Mouse (Mus musculus): ENCODE data around the gene Ano2. TPM values are rescaled to one million over a fixed set of nuclear protein-coding genes. Genes with fewer than 3 reads are reported as not detected.
A peak's percentile ranks its signal among the peaks of the same experiment; 100 is the strongest.

The Ano2 gene
- 0.32 and 0.38 TPM in 2 replicates for polyA plus RNA-seq (2014; fragmentation: Nextera tagmentation; extraction: Ambion mirVana)

DNA sequence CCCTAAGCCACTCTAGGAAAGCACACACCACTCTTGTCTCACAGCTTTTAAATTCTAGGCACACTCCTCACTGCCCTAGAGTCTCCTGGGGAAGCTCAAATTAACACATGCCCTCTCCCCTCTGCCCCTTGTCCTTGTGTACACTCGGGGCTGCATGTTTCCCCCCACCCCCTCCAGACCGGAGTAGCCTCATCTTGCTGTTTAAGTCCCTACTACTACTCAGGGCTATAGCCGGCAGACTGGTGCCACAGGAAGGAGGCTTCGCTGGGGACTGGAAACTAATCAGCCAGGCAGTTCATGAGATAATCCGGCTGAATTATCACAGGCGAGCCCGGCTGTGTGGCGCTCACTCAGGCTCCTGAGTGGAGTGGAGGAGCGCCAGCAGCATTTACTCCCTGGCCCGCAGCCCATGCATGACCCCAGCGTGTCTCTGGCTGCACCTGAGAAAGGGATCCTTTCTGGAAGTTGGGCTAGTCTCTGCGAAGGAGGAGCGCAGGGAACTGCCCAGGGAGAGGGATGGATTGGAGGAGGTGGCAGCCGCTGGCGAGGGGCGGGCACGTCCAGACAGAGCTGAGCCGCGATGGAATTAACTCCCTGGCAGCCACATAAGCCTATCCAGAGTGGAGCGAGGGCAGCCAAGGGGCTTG lies at the start of gene Ano2:
Ano2 (plus strand) TSS at position 363 of the 647 bp plus-strand sequence.
- no peak; the same call in 1 of the 2 replicates for ATAC-seq (replicated peaks; ENCODE audit: insufficient number of reproducible peaks, low FRiP score, low TSS enrichment, low read depth)
- Histone ChIP-seq H3K4me3 (ENCODE audit: low read depth, low read length) (peak within 1 kb of the TSS; percentile 21), H3K4me1 (ENCODE audit: control insufficient read depth, insufficient read depth, low read length) (peaks cover 3% of the 10 kb centered on the region), H3K36me3 (replicated peaks; ENCODE audit: control insufficient read depth, insufficient read depth, low read depth, low read length) (no peaks in the 10 kb centered on the region), H3K27me3 (ENCODE audit: control insufficient read depth, insufficient read depth, low read length) (no peaks in the 10 kb centered on the region; the same call in 1 of the 2 replicates), H3K27ac (replicated peaks; ENCODE audit: low read depth, low read length) (no peak within 1 kb of the TSS), H3K9me3 (replicated peaks; ENCODE audit: control insufficient read depth, low read length) (no peaks in the 10 kb centered on the region), H3K4me2 (ENCODE audit: low read depth, low read length) (peak within 1 kb of the TSS; percentile 61), H3K9ac (replicated peaks; ENCODE audit: low read length) (peak within 1 kb of the TSS; percentile 25; the same call in 1 of the 2 replicates)
- DNase-seq (ENCODE audit: low spot score): peak; percentile 22
- 1% methylated on average over 20 of the region's 20 CpGs for WGBS

DNA sequence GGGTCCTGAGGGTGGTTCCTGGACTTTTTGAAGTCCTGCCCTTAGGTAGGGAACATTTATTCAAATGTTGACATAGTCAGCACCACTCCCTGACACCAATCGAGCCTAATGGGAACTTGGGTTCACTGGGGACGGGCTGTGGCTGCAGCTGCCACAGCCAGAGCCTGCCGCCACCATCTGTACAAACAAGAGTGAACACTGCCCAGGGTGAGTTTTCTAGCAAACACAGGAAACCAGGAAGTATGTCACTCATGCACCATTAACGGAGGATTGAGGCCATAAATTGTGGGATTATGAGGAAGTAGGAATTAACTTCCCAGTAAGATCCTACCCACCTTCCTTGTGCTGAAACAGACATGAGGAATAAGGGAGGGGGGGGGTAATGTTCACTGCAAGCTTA lies 49.7 kb upstream of the Ano2 start:
- Histone ChIP-seq H3K4me3 (ENCODE audit: low read depth, low read length) (no peak overlapping the region), H3K27me3 (ENCODE audit: control insufficient read depth, insufficient read depth, low read length) (no peaks in the 10 kb centered on the region), H3K27ac (replicated peaks; ENCODE audit: low read depth, low read length) (no peak overlapping the region), H3K4me1 (ENCODE audit: control insufficient read depth, insufficient read depth, low read length) (no peaks in the 10 kb centered on the region), H3K9ac (replicated peaks; ENCODE audit: low read length) (no peak overlapping the region), H3K4me2 (ENCODE audit: low read depth, low read length) (no peak overlapping the region), H3K36me3 (replicated peaks; ENCODE audit: control insufficient read depth, insufficient read depth, low read depth, low read length) (no peaks in the 10 kb centered on the region), H3K9me3 (replicated peaks; ENCODE audit: control insufficient read depth, low read length) (no peaks in the 10 kb centered on the region)
- DNase-seq (ENCODE audit: low spot score): no peak
- WGBS: 42% methylated on average over 4 of the region's 4 CpGs
- ATAC-seq (replicated peaks; ENCODE audit: insufficient number of reproducible peaks, low FRiP score, low TSS enrichment, low read depth): no peak

DNA sequence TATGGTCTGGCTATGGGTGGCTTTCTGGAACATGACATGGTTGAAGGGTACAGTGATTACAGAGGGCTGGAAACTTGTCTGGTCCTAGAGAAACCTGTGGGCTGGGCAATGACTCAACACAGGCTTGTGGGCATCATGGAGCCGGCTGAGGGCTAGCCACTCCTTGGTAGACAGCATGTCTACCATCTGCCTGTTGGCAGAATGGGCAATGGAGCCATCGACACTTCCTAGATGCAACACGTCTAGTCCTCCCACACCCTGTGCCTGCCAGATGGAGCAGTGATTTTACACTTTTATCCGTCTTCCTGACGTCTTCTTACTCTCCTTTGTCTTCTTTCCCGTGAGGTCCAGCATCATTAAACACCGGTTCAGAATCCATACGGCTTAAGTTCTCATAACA lies 49.1 kb upstream of the Ano2 start:
- DNase-seq (ENCODE audit: low spot score) (no peak), ATAC-seq (replicated peaks; ENCODE audit: insufficient number of reproducible peaks, low FRiP score, low TSS enrichment, low read depth) (no peak)
- Histone ChIP-seq H3K36me3 (replicated peaks; ENCODE audit: control insufficient read depth, insufficient read depth, low read depth, low read length) (no peaks in the 10 kb centered on the region), H3K9me3 (replicated peaks; ENCODE audit: control insufficient read depth, low read length) (no peaks in the 10 kb centered on the region), H3K27me3 (ENCODE audit: control insufficient read depth, insufficient read depth, low read length) (no peaks in the 10 kb centered on the region), H3K4me2 (ENCODE audit: low read depth, low read length) (no peak overlapping the region), H3K4me3 (ENCODE audit: low read depth, low read length) (no peak overlapping the region), H3K27ac (replicated peaks; ENCODE audit: low read depth, low read length) (no peak overlapping the region), H3K4me1 (ENCODE audit: control insufficient read depth, insufficient read depth, low read length) (no peaks in the 10 kb centered on the region), H3K9ac (replicated peaks; ENCODE audit: low read length) (no peak overlapping the region)
- 84% methylated on average over 8 of the region's 8 CpGs for whole genome bisulfite sequencing

DNA sequence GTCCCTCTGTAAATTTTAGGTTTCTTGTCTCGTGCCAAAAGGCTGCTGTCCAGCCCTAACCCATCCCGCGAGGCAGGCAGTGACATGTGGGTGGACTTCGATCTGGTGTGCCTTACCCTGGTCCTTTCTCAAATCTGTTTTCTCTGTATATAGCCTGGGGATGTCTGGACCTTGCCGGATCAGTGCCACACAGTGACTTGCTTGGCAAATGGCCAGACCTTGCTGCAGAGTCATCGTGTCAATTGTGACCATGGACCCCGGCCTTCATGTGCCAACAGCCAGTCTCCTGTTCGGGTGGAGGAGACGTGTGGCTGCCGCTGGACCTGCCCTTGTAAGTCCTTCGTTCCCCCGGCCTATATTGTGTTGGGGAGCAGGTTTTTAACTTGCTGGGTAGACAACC lies 41.3 kb upstream of the Ano2 start:
- Histone ChIP-seq H3K27me3 (ENCODE audit: control insufficient read depth, insufficient read depth, low read length) (no peaks in the 10 kb centered on the region), H3K36me3 (replicated peaks; ENCODE audit: control insufficient read depth, insufficient read depth, low read depth, low read length) (no peaks in the 10 kb centered on the region), H3K4me3 (ENCODE audit: low read depth, low read length) (no peak overlapping the region), H3K9me3 (replicated peaks; ENCODE audit: control insufficient read depth, low read length) (no peaks in the 10 kb centered on the region), H3K27ac (replicated peaks; ENCODE audit: low read depth, low read length) (no peak overlapping the region), H3K4me1 (ENCODE audit: control insufficient read depth, insufficient read depth, low read length) (no peaks in the 10 kb centered on the region), H3K4me2 (ENCODE audit: low read depth, low read length) (no peak overlapping the region), H3K9ac (replicated peaks; ENCODE audit: low read length) (no peak overlapping the region)
- WGBS: 81% methylated on average over 12 of the region's 12 CpGs
- ATAC-seq (replicated peaks; ENCODE audit: insufficient number of reproducible peaks, low FRiP score, low TSS enrichment, low read depth) (no peak), DNase-seq (ENCODE audit: low spot score) (no peak)

DNA sequence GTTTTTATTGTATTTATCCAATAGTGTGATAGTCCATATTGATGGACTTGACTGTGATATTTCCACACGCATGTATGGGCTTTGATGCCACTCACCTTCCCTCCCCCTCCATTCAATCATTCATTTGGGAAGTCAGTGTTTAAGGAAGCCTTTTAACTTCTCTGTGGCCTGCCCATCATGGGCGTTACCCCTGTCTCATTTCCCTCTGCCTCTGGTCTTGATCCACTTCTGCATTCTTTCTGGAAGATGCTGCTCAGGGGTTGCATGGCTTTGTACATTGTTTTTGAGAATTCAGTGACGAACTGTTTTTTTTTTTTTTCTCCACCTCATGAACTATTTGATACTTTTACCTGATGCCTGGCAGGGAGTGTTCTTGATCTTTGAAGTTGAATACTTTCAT lies 38.9 kb upstream of the Ano2 start:
- Histone ChIP-seq H3K27me3 (ENCODE audit: control insufficient read depth, insufficient read depth, low read length) (no peaks in the 10 kb centered on the region), H3K9ac (replicated peaks; ENCODE audit: low read length) (no peak overlapping the region), H3K36me3 (replicated peaks; ENCODE audit: control insufficient read depth, insufficient read depth, low read depth, low read length) (no peaks in the 10 kb centered on the region), H3K4me1 (ENCODE audit: control insufficient read depth, insufficient read depth, low read length) (no peaks in the 10 kb centered on the region), H3K27ac (replicated peaks; ENCODE audit: low read depth, low read length) (no peak overlapping the region), H3K9me3 (replicated peaks; ENCODE audit: control insufficient read depth, low read length) (no peaks in the 10 kb centered on the region), H3K4me2 (ENCODE audit: low read depth, low read length) (no peak overlapping the region), H3K4me3 (ENCODE audit: low read depth, low read length) (no peak overlapping the region)
- no peak for DNase-seq (ENCODE audit: low spot score)
- no peak for ATAC-seq (replicated peaks; ENCODE audit: insufficient number of reproducible peaks, low FRiP score, low TSS enrichment, low read depth)
- WGBS: 83% methylated on average over 3 of the region's 3 CpGs

DNA sequence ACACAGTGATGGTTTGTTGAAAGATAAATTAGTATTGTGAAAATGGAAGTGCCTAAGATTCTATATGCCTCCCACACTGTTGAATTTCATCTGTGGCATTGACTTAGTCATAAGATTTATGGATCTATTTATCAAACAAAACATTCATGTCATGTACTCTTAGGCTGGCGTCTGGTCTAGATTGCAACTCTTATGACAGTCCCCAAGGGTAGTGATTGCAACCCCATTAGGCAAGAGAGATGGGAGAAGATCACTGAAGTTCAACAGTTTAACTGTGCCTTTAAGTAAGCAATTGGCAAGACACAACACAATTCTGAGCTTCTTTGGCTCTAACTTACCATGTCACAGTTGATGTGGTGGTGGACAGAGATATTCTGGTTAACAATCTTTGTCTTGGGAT lies 36.8 kb upstream of the Ano2 start:
- H3K27me3 ChIP-seq (ENCODE audit: control insufficient read depth, insufficient read depth, low read length): no peaks in the 10 kb centered on the region
- ATAC-seq (replicated peaks; ENCODE audit: insufficient number of reproducible peaks, low FRiP score, low TSS enrichment, low read depth) (no peak), DNase-seq (ENCODE audit: low spot score) (no peak)
- no peak overlapping the region for H3K4me2 ChIP-seq (ENCODE audit: low read depth, low read length)
- H3K9ac ChIP-seq (replicated peaks; ENCODE audit: low read length): no peak overlapping the region
- H3K9me3 ChIP-seq (replicated peaks; ENCODE audit: control insufficient read depth, low read length): no peaks in the 10 kb centered on the region
- 74% methylated on average over 1 of the region's 1 CpGs for WGBS
- no peak overlapping the region for H3K4me3 ChIP-seq (ENCODE audit: low read depth, low read length)
- H3K27ac ChIP-seq (replicated peaks; ENCODE audit: low read depth, low read length): no peak overlapping the region
- H3K4me1 ChIP-seq (ENCODE audit: control insufficient read depth, insufficient read depth, low read length): no peaks in the 10 kb centered on the region
- H3K36me3 ChIP-seq (replicated peaks; ENCODE audit: control insufficient read depth, insufficient read depth, low read depth, low read length): no peaks in the 10 kb centered on the region

DNA sequence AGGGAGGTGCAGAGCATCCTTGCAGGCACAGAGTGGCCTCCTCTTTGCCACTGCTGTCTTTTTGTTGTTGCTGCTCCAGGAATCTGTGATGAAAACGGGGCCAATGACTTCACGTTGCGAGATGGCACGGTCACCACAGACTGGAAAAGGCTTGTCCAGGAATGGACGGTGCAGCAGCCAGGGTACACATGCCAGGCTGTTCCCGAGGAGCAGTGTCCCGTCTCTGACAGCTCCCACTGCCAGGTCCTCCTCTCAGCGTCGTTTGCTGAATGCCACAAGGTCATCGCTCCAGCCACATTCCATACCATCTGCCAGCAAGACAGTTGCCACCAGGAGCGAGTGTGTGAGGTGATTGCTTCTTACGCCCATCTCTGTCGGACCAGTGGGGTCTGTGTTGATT lies 33.3 kb upstream of the Ano2 start:
- Histone ChIP-seq H3K9ac (replicated peaks; ENCODE audit: low read length) (no peak overlapping the region), H3K4me2 (ENCODE audit: low read depth, low read length) (no peak overlapping the region), H3K36me3 (replicated peaks; ENCODE audit: control insufficient read depth, insufficient read depth, low read depth, low read length) (no peaks in the 10 kb centered on the region), H3K4me1 (ENCODE audit: control insufficient read depth, insufficient read depth, low read length) (no peaks in the 10 kb centered on the region), H3K9me3 (replicated peaks; ENCODE audit: control insufficient read depth, low read length) (no peaks in the 10 kb centered on the region), H3K4me3 (ENCODE audit: low read depth, low read length) (no peak overlapping the region), H3K27me3 (ENCODE audit: control insufficient read depth, insufficient read depth, low read length) (no peaks in the 10 kb centered on the region), H3K27ac (replicated peaks; ENCODE audit: low read depth, low read length) (no peak overlapping the region)
- 81% methylated on average over 13 of the region's 13 CpGs for WGBS
- no peak for DNase-seq (ENCODE audit: low spot score)
- ATAC-seq (replicated peaks; ENCODE audit: insufficient number of reproducible peaks, low FRiP score, low TSS enrichment, low read depth): no peak

DNA sequence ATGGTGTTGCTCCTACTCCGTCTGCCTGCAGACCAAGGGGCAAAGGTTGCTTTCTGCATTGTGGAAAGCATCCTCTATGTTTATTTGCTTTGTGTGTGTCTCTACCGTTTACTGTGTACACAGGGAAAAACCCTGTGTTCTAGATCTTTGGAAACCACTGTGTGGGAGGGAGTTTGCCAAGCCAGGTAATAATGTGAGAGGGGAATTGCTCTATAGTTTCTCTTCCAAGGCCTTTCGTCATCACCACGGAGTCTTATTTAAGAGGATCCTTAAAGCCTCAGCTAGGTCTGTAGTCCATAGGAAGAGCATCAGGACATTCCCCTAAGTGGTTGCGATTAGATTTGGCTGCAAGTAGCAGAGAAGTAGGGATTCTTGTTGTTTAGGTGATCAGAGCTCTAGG lies 32.3 kb upstream of the Ano2 start:
- whole genome bisulfite sequencing: 84% methylated on average over 5 of the region's 5 CpGs
- Histone ChIP-seq H3K36me3 (replicated peaks; ENCODE audit: control insufficient read depth, insufficient read depth, low read depth, low read length) (no peaks in the 10 kb centered on the region), H3K4me2 (ENCODE audit: low read depth, low read length) (no peak overlapping the region), H3K9ac (replicated peaks; ENCODE audit: low read length) (no peak overlapping the region), H3K4me3 (ENCODE audit: low read depth, low read length) (no peak overlapping the region), H3K9me3 (replicated peaks; ENCODE audit: control insufficient read depth, low read length) (no peaks in the 10 kb centered on the region), H3K27ac (replicated peaks; ENCODE audit: low read depth, low read length) (no peak overlapping the region), H3K4me1 (ENCODE audit: control insufficient read depth, insufficient read depth, low read length) (no peaks in the 10 kb centered on the region), H3K27me3 (ENCODE audit: control insufficient read depth, insufficient read depth, low read length) (no peaks in the 10 kb centered on the region)
- no peak for ATAC-seq (replicated peaks; ENCODE audit: insufficient number of reproducible peaks, low FRiP score, low TSS enrichment, low read depth)
- DNase-seq (ENCODE audit: low spot score): no peak
